Mouse (Mus musculus) liver, postnatal 0 days (tissue): Measurements from ENCODE around the gene Spi1.

ENCODE experiments used
- CTCF ChIP-seq: sonication (generic); IDR thresholded peaks from 2 replicates; pipeline ENCODE4 v1.5.1; 2016; ENCODE audit warnings: antibody characterized with exemption, low read depth
- EP300 ChIP-seq: IDR thresholded peaks from 2 replicates; pipeline ENCODE4 v1.6.1; 2016; ENCODE audit warnings: antibody characterized with exemption, low read depth, mild to moderate bottlenecking

GRCm38 (mm10) chr2:91087453-91087852 is 5.3 kb downstream of the Spi1 start:
- no peak for TF ChIP-seq CTCF
- TF ChIP-seq EP300: no peak
